Mouse (Mus musculus) erythroblast, embryonic 14.5 days (primary cell): ENCODE results near the gene Tnfaip3. TPM values are rescaled to one million over a fixed set of nuclear protein-coding genes. Genes with fewer than 3 reads are reported as not detected.
A peak's percentile ranks its signal among the peaks of the same experiment; 100 is the strongest.

Source experiments
- H3K27me3 ChIP-seq: 2 replicates; pipeline ENCODE4 v1.6.1; 2012; ENCODE audit warnings: inconsistent platforms; ENCODE audit not compliant: control insufficient read depth
- H3K36me3 ChIP-seq: 2 replicates; pipeline ENCODE4 v1.6.1; 2012; ENCODE audit warnings: mild to moderate bottlenecking, inconsistent platforms; ENCODE audit not compliant: control insufficient read depth
- H3K4me1 ChIP-seq: 2 replicates; pipeline ENCODE4 v1.6.1; 2012; ENCODE audit warnings: inconsistent platforms; ENCODE audit not compliant: control insufficient read depth
- H3K4me3 ChIP-seq: replicated peaks from 2 replicates; pipeline ENCODE3; 2012; ENCODE audit warnings: moderate library complexity, mild to moderate bottlenecking, inconsistent platforms
- H3K9me3 ChIP-seq: 2 replicates; pipeline ENCODE4 v1.6.1; 2012; ENCODE audit warnings: low read length, inconsistent platforms, mixed read lengths; ENCODE audit not compliant: control insufficient read depth
- GATA1 ChIP-seq: IDR thresholded peaks from 2 replicates; pipeline ENCODE4 v1.6.1; 2012; ENCODE audit warnings: low read length, inconsistent platforms, mixed read lengths
- TAL1 ChIP-seq: IDR thresholded peaks from 3 replicates; pipeline ENCODE4 v1.6.1; 2012; ENCODE audit warnings: low read length, inconsistent platforms, mixed read lengths
- polyA plus RNA-seq: library from polyadenylated mRNA; stranded (reverse); fragments of >175 nt; gene quantifications from 2 replicates; pipeline ENCODE4 v1.2.3, GENCODE M21; 2012

Gene Tnfaip3
- 0.15 TPM in 2 replicates for polyA plus RNA-seq

- Histone ChIP-seq H3K27me3 (peaks cover 14% of the 10 kb centered on the region), H3K9me3 (no peaks in the 10 kb centered on the region), H3K4me3 (peak within 1 kb of the TSS; percentile 70), H3K36me3 (no peaks in the 10 kb centered on the region), H3K4me1 (peaks cover 15% of the 10 kb centered on the region)
- TF ChIP-seq TAL1 (no peak), GATA1 (no peak)
Measured at GRCm38 (mm10) chr10:19015257-19015862, at the start of gene Tnfaip3. Gene Tnfaip3, minus strand, starts transcription at chr10:19015657.

- Histone ChIP-seq H3K4me3 (no peak overlapping the region), H3K4me1 (peaks cover 23% of the 10 kb centered on the region), H3K9me3 (no peaks in the 10 kb centered on the region), H3K36me3 (no peaks in the 10 kb centered on the region), H3K27me3 (no peaks in the 10 kb centered on the region)
- TF ChIP-seq GATA1 (no peak), TAL1 (no peak)
Measured at GRCm38 (mm10) chr10:19064651-19065601, 49.5 kb upstream of the Tnfaip3 start.

GRCm38 (mm10) chr10:19063670-19064069, 48.2 kb upstream of the Tnfaip3 start:
- TF ChIP-seq TAL1 (no peak), GATA1 (no peak)
- H3K9me3 ChIP-seq = no peaks in the 10 kb centered on the region
- peaks cover 23% of the 10 kb centered on the region for H3K4me1 ChIP-seq
- H3K4me3 ChIP-seq = no peak overlapping the region
- no peaks in the 10 kb centered on the region for H3K27me3 ChIP-seq
- H3K36me3 ChIP-seq = no peaks in the 10 kb centered on the region

- no peaks in the 10 kb centered on the region for H3K9me3 ChIP-seq
- no peak overlapping the region for H3K4me3 ChIP-seq
- H3K36me3 ChIP-seq = no peaks in the 10 kb centered on the region
- no peaks in the 10 kb centered on the region for H3K27me3 ChIP-seq
- peaks cover 23% of the 10 kb centered on the region for H3K4me1 ChIP-seq
- TF ChIP-seq TAL1 (no peak), GATA1 (no peak)
Measured at GRCm38 (mm10) chr10:19063208-19063607, 47.8 kb upstream of the Tnfaip3 start.

- peaks cover 23% of the 10 kb centered on the region for H3K4me1 ChIP-seq
- no peaks in the 10 kb centered on the region for H3K27me3 ChIP-seq
- no peaks in the 10 kb centered on the region for H3K36me3 ChIP-seq
- H3K4me3 ChIP-seq = peak overlapping the region; percentile 3
- no peaks in the 10 kb centered on the region for H3K9me3 ChIP-seq
- TF ChIP-seq TAL1 (no peak), GATA1 (no peak)
Measured at GRCm38 (mm10) chr10:19062098-19062905, 46.8 kb upstream of the Tnfaip3 start.

GRCm38 (mm10) chr10:19061201-19061600, 45.7 kb upstream of the Tnfaip3 start:
- Histone ChIP-seq H3K36me3 (no peaks in the 10 kb centered on the region), H3K4me3 (no peak overlapping the region), H3K9me3 (no peaks in the 10 kb centered on the region), H3K4me1 (peaks cover 20% of the 10 kb centered on the region), H3K27me3 (no peaks in the 10 kb centered on the region)
- TF ChIP-seq GATA1 (no peak), TAL1 (no peak)

- H3K27me3 ChIP-seq = no peaks in the 10 kb centered on the region
- no peaks in the 10 kb centered on the region for H3K9me3 ChIP-seq
- no peak for TF ChIP-seq GATA1
- TF ChIP-seq TAL1 = no peak
- H3K4me3 ChIP-seq = no peak overlapping the region
- no peaks in the 10 kb centered on the region for H3K36me3 ChIP-seq
- no peaks in the 10 kb centered on the region for H3K4me1 ChIP-seq
Measured at GRCm38 (mm10) chr10:19053524-19053923, 38.1 kb upstream of the Tnfaip3 start.

GRCm38 (mm10) chr10:19045986-19046385, 30.5 kb upstream of the Tnfaip3 start:
- no peak for TF ChIP-seq GATA1
- no peaks in the 10 kb centered on the region for H3K4me1 ChIP-seq
- H3K27me3 ChIP-seq = no peaks in the 10 kb centered on the region
- no peak overlapping the region for H3K4me3 ChIP-seq
- no peaks in the 10 kb centered on the region for H3K36me3 ChIP-seq
- no peaks in the 10 kb centered on the region for H3K9me3 ChIP-seq
